ENCODE assay signal across 10 mouse cellular contexts in genomic region chr11:71541178-71541845, GRCm38 (mm10).
DNase-seq lines count a peak whose midpoint lies in the region; ATAC-seq and TF ChIP-seq lines count a peak whose summit lies in the region.
"Had no signal": no experiment of that assay in that cellular context is flagged by ENCODE, and none has a peak within 500 bp of the region (broad histone marks: within the 10 kb centered on the region; RNA-seq: fewer than 3 reads in every experiment).

No protein-coding gene starts in this region.

- peak; percentile 74 for DNase-seq in heart, adult 11 months
- DNase-seq in heart, adult 18-20 months, result no peak
- no peak for DNase-seq in limb, embryonic 10.5 days (ENCODE audit: low spot score)
- peak; percentile 50 to 58 for DNase-seq in right cerebral cortex, postnatal 10 days (ENCODE audit: low spot score in 2 of 2)
- DNase-seq in lung, postnatal 0 days (ENCODE audit: low spot score), result no peak
- no peak for DNase-seq in thymus, postnatal 14 days

- H3K36me3 ChIP-seq in limb, embryonic 15.5 days, result no peaks in the 10 kb centered on the region
- no peaks in the 10 kb centered on the region for H3K36me3 ChIP-seq in limb, embryonic 10.5 days
- H3K36me3 ChIP-seq in forebrain, embryonic 16.5 days (ENCODE audit: control insufficient read depth, insufficient read depth), result no peaks in the 10 kb centered on the region
- no peaks in the 10 kb centered on the region for H3K36me3 ChIP-seq in lung, postnatal 0 days (ENCODE audit: insufficient read depth, low read length)
- H3K36me3 ChIP-seq: hindbrain, embryonic 15.5 days had no signal

- H3K27ac ChIP-seq in limb, embryonic 15.5 days, result no peak overlapping the region
- H3K27ac ChIP-seq in limb, embryonic 10.5 days, result no peak overlapping the region
- H3K27ac ChIP-seq in forebrain, embryonic 16.5 days (ENCODE audit: low read length), result peak overlapping the region; percentile 28; the same call in 1 of the 2 replicates
- H3K27ac ChIP-seq in lung, postnatal 0 days (ENCODE audit: low read length), result no peak overlapping the region
- H3K27ac ChIP-seq: hindbrain, embryonic 15.5 days had no signal

- H3K4me1 ChIP-seq in limb, embryonic 15.5 days, result no peaks in the 10 kb centered on the region
- H3K4me1 ChIP-seq in limb, embryonic 10.5 days, result 0 out of 2 replicates have a peak, but pooled peaks cover 2% of the 10 kb centered on the region
- peaks cover 9% of the 10 kb centered on the region for H3K4me1 ChIP-seq in forebrain, embryonic 16.5 days (replicated peaks; ENCODE audit: control insufficient read depth, insufficient read depth, low read length)
- no peaks in the 10 kb centered on the region for H3K4me1 ChIP-seq in lung, postnatal 0 days (ENCODE audit: insufficient read depth, low read depth, low read length)

- 36% methylated on average over 6 of the region's 6 CpGs for WGBS in limb, embryonic 15.5 days
- 65% methylated on average over 6 of the region's 6 CpGs for WGBS in limb, embryonic 10.5 days
- WGBS in forebrain, embryonic 16.5 days, result 29% methylated on average over 6 of the region's 6 CpGs
- 53% methylated on average over 6 of the region's 6 CpGs for WGBS in lung, postnatal 0 days

- TF ChIP-seq EP300 in lung, postnatal 0 days (IDR thresholded peaks at IDR 0.05), result no peak

- no peak overlapping the region for H3K9ac ChIP-seq in limb, embryonic 15.5 days
- no peak overlapping the region for H3K9ac ChIP-seq in forebrain, embryonic 16.5 days (replicated peaks; ENCODE audit: low read depth, low read length)
- no peak overlapping the region for H3K9ac ChIP-seq in lung, postnatal 0 days (replicated peaks; ENCODE audit: low read depth)
- H3K9ac ChIP-seq: hindbrain, embryonic 15.5 days had no signal

- no peaks in the 10 kb centered on the region for H3K9me3 ChIP-seq in limb, embryonic 15.5 days
- no peaks in the 10 kb centered on the region for H3K9me3 ChIP-seq in limb, embryonic 10.5 days (replicated peaks)
- H3K9me3 ChIP-seq in forebrain, embryonic 16.5 days (ENCODE audit: control insufficient read depth, low read length), result no peaks in the 10 kb centered on the region
- H3K9me3 ChIP-seq in lung, postnatal 0 days (ENCODE audit: low read length), result no peaks in the 10 kb centered on the region
- H3K9me3 ChIP-seq: hindbrain, embryonic 15.5 days had no signal

- no peak overlapping the region for H3K4me2 ChIP-seq in limb, embryonic 15.5 days
- H3K4me2 ChIP-seq in forebrain, embryonic 16.5 days (ENCODE audit: low read length), result no peak overlapping the region
- no peak overlapping the region for H3K4me2 ChIP-seq in lung, postnatal 0 days (replicated peaks; ENCODE audit: low read depth, low read length)
- H3K4me2 ChIP-seq: heart, embryonic 11.5 days; hindbrain, embryonic 15.5 days had no signal

- no peak overlapping the region for H3K4me3 ChIP-seq in limb, embryonic 15.5 days
- H3K4me3 ChIP-seq in limb, embryonic 10.5 days, result no peak overlapping the region
- no peak overlapping the region for H3K4me3 ChIP-seq in forebrain, embryonic 16.5 days (replicated peaks; ENCODE audit: low read length)
- H3K4me3 ChIP-seq in lung, postnatal 0 days (ENCODE audit: low read depth, low read length), result no peak overlapping the region
- H3K4me3 ChIP-seq: hindbrain, embryonic 15.5 days had no signal

- ATAC-seq in limb, embryonic 15.5 days (ENCODE audit: insufficient number of reproducible peaks, low FRiP score, low TSS enrichment, low read depth), result peak; percentile 71; the same call in 1 of the 2 replicates
- peak; percentile 59; the same call in 1 of the 2 replicates for ATAC-seq in forebrain, embryonic 16.5 days
- ATAC-seq in lung, postnatal 0 days, result no peak

- TF ChIP-seq CTCF in lung, postnatal 0 days (IDR thresholded peaks at IDR 0.05), result no peak

- no peaks in the 10 kb centered on the region for H3K27me3 ChIP-seq in limb, embryonic 15.5 days
- H3K27me3 ChIP-seq in limb, embryonic 10.5 days (ENCODE audit: low read depth, poor library complexity, severe bottlenecking), result no peaks in the 10 kb centered on the region
- no peaks in the 10 kb centered on the region for H3K27me3 ChIP-seq in forebrain, embryonic 16.5 days (replicated peaks; ENCODE audit: control insufficient read depth, insufficient read depth, low read length)
- no peaks in the 10 kb centered on the region for H3K27me3 ChIP-seq in lung, postnatal 0 days (replicated peaks; ENCODE audit: insufficient read depth, low read length)

Comparison
In these comparisons a context has a peak if more than half of its experiments do, and no peak if none do; other contexts are left out.
1. DNase-seq: peak in heart, adult 11 months (single experiment) and right cerebral cortex, postnatal 10 days (2 of 2); none in heart, adult 18-20 months (0 of 2), limb, embryonic 10.5 days (single experiment), lung, postnatal 0 days (single experiment) and thymus, postnatal 14 days (single experiment).